Mouse (Mus musculus): Measurements from ENCODE around the gene Cdk9. TPM values are rescaled to one million over a fixed set of nuclear protein-coding genes. Genes with fewer than 3 reads are reported as not detected.

Cdk9 gene
- total and polyA plus RNA-seq, 2 experiments from 2014 or later = 35.5 to 58.4 TPM

DNA sequence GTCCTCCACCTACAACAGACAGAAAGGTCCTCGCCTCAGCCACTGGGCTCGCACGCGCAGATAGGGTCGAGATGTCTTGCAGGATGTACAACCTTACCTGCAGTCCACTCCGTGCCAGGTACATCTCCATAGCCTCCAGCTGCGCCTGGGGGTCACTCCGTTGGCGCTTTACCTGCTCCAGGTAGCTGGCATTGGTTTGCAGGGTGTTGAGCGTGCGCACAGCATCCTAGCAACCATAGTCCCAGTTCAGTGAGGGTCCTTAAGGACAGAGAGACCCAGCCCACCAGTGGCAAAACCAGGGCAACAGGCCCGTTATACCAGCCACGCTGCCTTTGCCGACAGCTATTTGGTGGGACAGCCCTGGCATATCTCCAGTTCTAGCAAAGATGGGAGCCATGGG lies 20.4 kb downstream of the Cdk9 start:
- ATAC-seq (ENCODE audit: insufficient read depth, low read depth) (no peak), DNase-seq (ENCODE audit: low spot score) (no peak)
- H3K4me2 ChIP-seq (ENCODE audit: low read depth, low read length) = no peak overlapping the region
- no peaks in the 10 kb centered on the region for H3K27me3 ChIP-seq (ENCODE audit: control insufficient read depth, insufficient read depth, low read length)
- no peak overlapping the region for H3K9ac ChIP-seq (replicated peaks; ENCODE audit: low read depth, low read length)
- H3K4me3 ChIP-seq (ENCODE audit: low read depth, low read length) = no peak overlapping the region
- no peaks in the 10 kb centered on the region for H3K9me3 ChIP-seq (replicated peaks; ENCODE audit: control insufficient read depth, low read length)
- TF ChIP-seq EP300 (IDR thresholded peaks at IDR 0.05; ENCODE audit: low read depth) (no peak), CTCF (IDR thresholded peaks at IDR 0.05; ENCODE audit: low read depth) (no peak)
- H3K27ac ChIP-seq (ENCODE audit: low read depth) = no peak overlapping the region
- 95% methylated on average over 14 of the region's 14 CpGs for WGBS
- no peaks in the 10 kb centered on the region; the same call in 1 of the 2 replicates for H3K36me3 ChIP-seq (replicated peaks; ENCODE audit: control insufficient read depth, insufficient read depth, low read length)
- peaks cover 9% of the 10 kb centered on the region; the same call in 1 of the 2 replicates for H3K4me1 ChIP-seq (ENCODE audit: control insufficient read depth, insufficient read depth)

DNA sequence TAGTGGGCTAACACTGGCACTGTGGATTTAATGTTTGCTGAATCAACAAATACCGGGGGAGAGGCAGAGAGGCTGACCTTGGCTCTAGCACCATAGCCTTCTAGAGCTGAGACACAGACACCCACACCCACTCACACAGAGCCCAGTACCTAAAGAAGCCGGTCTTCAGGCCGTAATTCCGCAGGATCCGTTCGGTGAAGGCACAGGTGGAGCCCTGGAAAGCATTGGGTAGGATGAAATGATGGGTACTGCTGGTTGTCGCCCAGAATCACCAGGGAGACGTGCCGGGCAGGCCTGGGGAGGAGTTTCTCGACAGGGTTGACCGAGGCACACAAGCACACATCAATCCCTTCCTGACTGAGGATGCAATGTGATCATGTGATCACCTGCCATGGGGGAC lies 21.8 kb downstream of the Cdk9 start:
- peaks cover 9% of the 10 kb centered on the region; the same call in 1 of the 2 replicates for H3K4me1 ChIP-seq (ENCODE audit: control insufficient read depth, insufficient read depth)
- H3K4me2 ChIP-seq (ENCODE audit: low read depth, low read length) = no peak overlapping the region
- no peak overlapping the region for H3K4me3 ChIP-seq (ENCODE audit: low read depth, low read length)
- 79% methylated on average over 11 of the region's 11 CpGs for WGBS
- no peaks in the 10 kb centered on the region for H3K27me3 ChIP-seq (ENCODE audit: control insufficient read depth, insufficient read depth, low read length)
- TF ChIP-seq EP300 (IDR thresholded peaks at IDR 0.05; ENCODE audit: low read depth) (no peak), CTCF (IDR thresholded peaks at IDR 0.05; ENCODE audit: low read depth) (no peak)
- DNase-seq (ENCODE audit: low spot score) = no peak
- no peaks in the 10 kb centered on the region for H3K9me3 ChIP-seq (replicated peaks; ENCODE audit: control insufficient read depth, low read length)
- peaks cover 9% of the 10 kb centered on the region for H3K36me3 ChIP-seq (replicated peaks; ENCODE audit: control insufficient read depth, insufficient read depth, low read length)
- no peak for ATAC-seq (ENCODE audit: insufficient read depth, low read depth)
- H3K9ac ChIP-seq (replicated peaks; ENCODE audit: low read depth, low read length) = no peak overlapping the region
- H3K27ac ChIP-seq (ENCODE audit: low read depth) = no peak overlapping the region

DNA sequence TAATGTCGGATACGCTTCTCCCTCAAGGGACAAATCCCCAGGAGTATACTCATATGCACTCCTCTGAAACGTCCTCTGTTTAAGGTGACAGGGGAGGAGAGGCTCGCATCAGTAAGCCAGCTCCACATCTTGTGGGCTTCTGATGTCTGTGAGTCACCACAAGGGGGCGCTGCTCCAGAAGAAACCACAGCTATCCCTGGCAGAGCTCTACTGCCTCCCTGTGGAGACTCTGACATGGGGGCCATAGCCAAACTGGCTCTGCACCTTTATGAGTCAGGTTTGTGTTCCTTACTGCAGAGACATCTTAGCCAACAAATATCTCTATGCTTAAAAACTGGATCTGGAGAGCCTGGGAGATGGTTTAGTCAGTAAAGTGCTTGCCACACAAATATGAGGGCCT lies 23.5 kb downstream of the Cdk9 start:
- Histone ChIP-seq H3K9me3 (replicated peaks; ENCODE audit: control insufficient read depth, low read length) (no peaks in the 10 kb centered on the region), H3K9ac (replicated peaks; ENCODE audit: low read depth, low read length) (no peak overlapping the region), H3K27ac (ENCODE audit: low read depth) (no peak overlapping the region), H3K36me3 (replicated peaks; ENCODE audit: control insufficient read depth, insufficient read depth, low read length) (peaks cover 24% of the 10 kb centered on the region), H3K4me2 (ENCODE audit: low read depth, low read length) (no peak overlapping the region), H3K27me3 (ENCODE audit: control insufficient read depth, insufficient read depth, low read length) (no peaks in the 10 kb centered on the region), H3K4me3 (ENCODE audit: low read depth, low read length) (no peak overlapping the region), H3K4me1 (ENCODE audit: control insufficient read depth, insufficient read depth) (peaks cover 9% of the 10 kb centered on the region; the same call in 1 of the 2 replicates)
- 21% methylated on average over 5 of the region's 5 CpGs for WGBS
- TF ChIP-seq EP300 (IDR thresholded peaks at IDR 0.05; ENCODE audit: low read depth) = no peak
- peak; percentile 100 for TF ChIP-seq CTCF (IDR thresholded peaks at IDR 0.05; ENCODE audit: low read depth)
- peak; percentile 88 for DNase-seq (ENCODE audit: low spot score)
- peak; percentile 25 for ATAC-seq (ENCODE audit: insufficient read depth, low read depth)

DNA sequence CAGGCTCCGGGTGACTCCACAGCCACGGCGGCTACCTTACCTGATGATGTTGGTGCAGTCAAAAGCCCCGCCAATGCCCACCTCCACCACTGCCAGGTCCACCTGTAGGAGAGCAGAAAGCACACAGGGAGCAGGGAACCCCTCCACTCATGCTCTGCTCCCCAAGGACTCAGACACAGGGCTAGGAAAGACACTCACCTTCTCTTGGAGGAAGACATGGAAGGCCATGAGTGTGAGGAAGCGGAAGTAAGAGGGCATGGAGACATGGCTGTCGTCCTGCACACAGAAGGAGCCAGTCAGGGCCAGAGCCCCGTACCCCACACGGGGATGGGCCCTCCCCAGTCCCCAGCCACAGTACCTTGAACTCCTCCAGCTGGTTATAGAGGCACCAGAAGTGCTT lies 25.3 kb downstream of the Cdk9 start:
- Histone ChIP-seq H3K4me1 (ENCODE audit: control insufficient read depth, insufficient read depth) (no peaks in the 10 kb centered on the region), H3K36me3 (replicated peaks; ENCODE audit: control insufficient read depth, insufficient read depth, low read length) (peaks cover 37% of the 10 kb centered on the region), H3K27ac (ENCODE audit: low read depth) (no peak overlapping the region), H3K4me3 (ENCODE audit: low read depth, low read length) (no peak overlapping the region), H3K9me3 (replicated peaks; ENCODE audit: control insufficient read depth, low read length) (no peaks in the 10 kb centered on the region), H3K4me2 (ENCODE audit: low read depth, low read length) (no peak overlapping the region), H3K27me3 (ENCODE audit: control insufficient read depth, insufficient read depth, low read length) (no peaks in the 10 kb centered on the region), H3K9ac (replicated peaks; ENCODE audit: low read depth, low read length) (no peak overlapping the region)
- ATAC-seq (ENCODE audit: insufficient read depth, low read depth) (no peak), DNase-seq (ENCODE audit: low spot score) (no peak)
- 90% methylated on average over 8 of the region's 8 CpGs for WGBS
- TF ChIP-seq CTCF (IDR thresholded peaks at IDR 0.05; ENCODE audit: low read depth) = no peak
- TF ChIP-seq EP300 (IDR thresholded peaks at IDR 0.05; ENCODE audit: low read depth) = no peak

DNA sequence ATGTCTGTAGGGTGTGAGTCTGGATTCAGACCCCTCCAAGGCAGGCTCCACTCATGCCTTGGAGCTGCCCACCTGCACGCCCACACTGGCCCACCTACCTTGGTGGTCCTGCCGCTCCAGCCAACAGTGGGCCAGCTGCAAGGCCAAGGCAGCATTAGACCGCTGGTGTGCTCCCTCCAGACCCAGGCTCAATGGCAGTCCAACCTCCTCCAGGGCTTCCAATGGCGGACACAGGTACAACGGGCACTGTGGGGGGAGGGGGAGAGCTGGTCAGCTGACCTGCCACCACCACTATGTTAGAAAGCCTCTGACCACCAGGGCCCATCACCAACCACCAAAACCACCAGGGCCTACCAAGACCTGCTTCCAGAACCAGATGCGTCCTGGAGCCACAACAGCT lies 26.2 kb downstream of the Cdk9 start:
- DNase-seq (ENCODE audit: low spot score) = no peak
- Histone ChIP-seq H3K9me3 (replicated peaks; ENCODE audit: control insufficient read depth, low read length) (no peaks in the 10 kb centered on the region), H3K27me3 (ENCODE audit: control insufficient read depth, insufficient read depth, low read length) (no peaks in the 10 kb centered on the region), H3K9ac (replicated peaks; ENCODE audit: low read depth, low read length) (no peak overlapping the region), H3K4me3 (ENCODE audit: low read depth, low read length) (no peak overlapping the region), H3K4me1 (ENCODE audit: control insufficient read depth, insufficient read depth) (no peaks in the 10 kb centered on the region), H3K4me2 (ENCODE audit: low read depth, low read length) (no peak overlapping the region), H3K27ac (ENCODE audit: low read depth) (no peak overlapping the region), H3K36me3 (replicated peaks; ENCODE audit: control insufficient read depth, insufficient read depth, low read length) (peaks cover 46% of the 10 kb centered on the region)
- 86% methylated on average over 6 of the region's 6 CpGs for WGBS
- ATAC-seq (ENCODE audit: insufficient read depth, low read depth) = no peak
- TF ChIP-seq CTCF (IDR thresholded peaks at IDR 0.05; ENCODE audit: low read depth) (no peak), EP300 (IDR thresholded peaks at IDR 0.05; ENCODE audit: low read depth) (no peak)

DNA sequence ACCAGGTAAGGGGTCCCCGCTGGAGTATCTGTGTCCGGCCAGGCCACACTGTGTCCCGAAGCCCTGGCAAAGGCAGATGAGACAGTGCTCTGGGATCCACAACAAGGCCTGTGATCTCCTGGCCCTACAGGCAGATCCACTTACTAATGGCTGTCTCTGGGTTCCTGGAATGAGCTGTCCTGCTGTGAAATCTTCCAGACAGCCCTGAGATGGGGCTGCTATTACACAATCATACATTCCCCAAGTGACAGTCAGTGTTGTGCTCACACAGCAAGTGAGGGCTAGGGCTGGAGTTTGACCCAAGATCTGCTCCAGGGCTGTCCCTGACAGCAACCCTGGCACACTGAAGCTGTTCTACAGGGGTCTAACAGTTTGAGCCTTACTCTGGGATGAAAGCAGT lies 27.1 kb downstream of the Cdk9 start:
- DNase-seq (ENCODE audit: low spot score) (no peak), ATAC-seq (ENCODE audit: insufficient read depth, low read depth) (no peak)
- Histone ChIP-seq H3K9me3 (replicated peaks; ENCODE audit: control insufficient read depth, low read length) (no peaks in the 10 kb centered on the region), H3K4me1 (ENCODE audit: control insufficient read depth, insufficient read depth) (no peaks in the 10 kb centered on the region), H3K27me3 (ENCODE audit: control insufficient read depth, insufficient read depth, low read length) (no peaks in the 10 kb centered on the region), H3K4me2 (ENCODE audit: low read depth, low read length) (no peak overlapping the region), H3K36me3 (replicated peaks; ENCODE audit: control insufficient read depth, insufficient read depth, low read length) (peaks cover 54% of the 10 kb centered on the region), H3K9ac (replicated peaks; ENCODE audit: low read depth, low read length) (no peak overlapping the region), H3K27ac (ENCODE audit: low read depth) (no peak overlapping the region), H3K4me3 (ENCODE audit: low read depth, low read length) (no peak overlapping the region)
- TF ChIP-seq EP300 (IDR thresholded peaks at IDR 0.05; ENCODE audit: low read depth) (no peak), CTCF (IDR thresholded peaks at IDR 0.05; ENCODE audit: low read depth) (no peak)
- WGBS = 88% methylated on average over 3 of the region's 3 CpGs

All from heart, postnatal 0 days (tissue).